Mouse (Mus musculus) spleen, postnatal 0 days (tissue): ENCODE results near the gene Olfr392. TPM values are rescaled to one million over a fixed set of nuclear protein-coding genes. Genes with fewer than 3 reads are reported as not detected.

ENCODE experiments used
- polyA plus RNA-seq: library from polyadenylated mRNA; unstranded; fragments of >200 nt; fragmentation: Nextera tagmentation; extraction: Ambion mirVana; gene quantifications from 2 replicates; pipeline ENCODE4 v1.2.1, GENCODE M21; 2015

Olfr392 gene
- polyA plus RNA-seq = not detected in 2 replicates

DNA sequence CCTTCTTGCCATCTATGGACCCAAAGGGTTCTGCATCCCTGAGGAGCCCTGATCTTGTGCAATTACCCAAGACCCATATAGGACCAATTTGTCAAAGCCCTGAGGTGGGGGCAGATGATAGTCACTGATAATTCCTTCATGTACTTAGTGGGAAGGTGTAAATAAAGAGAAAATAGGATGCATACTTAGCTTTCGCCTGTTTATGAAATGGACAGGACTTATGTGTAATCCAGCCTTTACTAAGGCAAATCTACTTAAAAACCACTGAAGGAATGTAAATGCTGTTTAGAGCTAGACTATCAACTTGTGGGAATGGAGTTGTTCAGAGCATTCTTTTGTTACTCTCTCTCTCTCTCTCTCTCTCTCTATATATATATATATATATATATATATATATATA, at the start of gene Olfr392:
Olfr392 (minus strand) TSS at position 101 of the 400 bp plus-strand sequence.

DNA sequence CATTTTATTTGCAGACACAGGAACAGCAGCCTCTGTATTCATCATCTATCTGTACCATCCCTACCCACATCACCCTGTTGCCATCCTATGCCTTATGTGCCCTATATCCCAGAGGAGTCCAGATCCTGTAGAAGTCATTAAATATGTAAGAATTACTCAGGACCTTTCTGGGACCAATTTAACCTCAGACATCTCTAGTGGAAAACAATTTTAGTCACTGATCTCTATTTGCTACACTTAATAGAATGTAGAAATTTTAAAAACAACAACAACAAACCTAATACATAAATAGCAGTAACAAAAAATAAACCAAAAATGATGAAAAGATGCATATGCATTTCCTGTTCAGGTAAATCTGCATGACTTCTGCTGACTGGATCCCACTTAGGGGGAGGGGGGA, 34.5 kb upstream of the Olfr392 start, which contains the start of gene Olfr393:
Olfr393 (minus strand) TSS at position 101 of the 400 bp plus-strand sequence.

DNA sequence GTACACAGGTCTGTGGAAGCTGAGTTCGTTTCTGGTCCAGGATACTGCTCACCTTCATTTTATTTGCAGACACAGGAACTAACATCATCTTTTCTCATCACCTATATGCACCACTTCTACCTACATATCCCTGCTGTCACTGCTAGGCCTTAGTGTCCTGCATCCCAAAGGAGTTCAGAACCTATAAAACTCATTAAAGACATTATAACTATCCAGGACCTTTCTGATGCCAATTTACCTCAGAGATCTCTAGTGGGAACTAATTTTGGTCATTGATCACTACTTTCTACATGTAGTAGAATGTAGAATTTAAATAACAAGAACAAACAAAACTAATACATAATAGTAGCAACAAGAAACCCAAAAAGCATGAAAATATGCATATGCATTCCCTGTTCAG, 13.9 kb downstream of the Olfr392 start, which contains the start of gene Olfr391-ps:
Olfr391-ps (minus strand) TSS at position 101 of the 400 bp plus-strand sequence.

DNA sequence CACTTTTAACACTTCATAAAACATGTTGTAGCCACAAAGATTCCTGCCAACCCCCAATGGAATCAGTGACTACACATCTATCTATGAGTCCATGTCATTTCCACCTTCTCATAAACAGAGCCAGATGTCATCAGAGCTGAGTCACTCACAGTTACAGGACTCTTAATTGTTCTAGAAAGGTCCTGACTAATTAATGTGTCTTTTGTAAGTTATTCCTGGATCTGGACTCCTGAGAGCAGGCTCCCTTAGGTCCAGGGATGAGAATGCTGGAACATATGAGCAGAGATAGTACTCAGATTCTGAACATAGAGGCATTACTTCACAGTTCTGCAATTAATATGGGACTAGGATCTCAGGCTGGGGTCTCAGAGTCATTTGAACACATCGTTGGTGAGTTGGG, 34.2 kb downstream of the Olfr392 start, which contains the start of gene Olfr390:
Olfr390 (plus strand) TSS at position 301 of the 400 bp plus-strand sequence.

GRCm38 (mm10) chr11:73780613-73781012, 36.2 kb downstream of the Olfr392 start, which contains the start of gene Olfr389:
TSS of gene Olfr389 (minus strand) at chr11:73780713.

Other genes with a start within 250 kb of the Olfr392 start
- not detected in 2 replicates for gene Olfr385, start 224.0 kb downstream of the Olfr392 start, polyA plus RNA-seq
- gene Olfr384, start 218.5 kb downstream of the Olfr392 start, polyA plus RNA-seq = not detected in 2 replicates
- gene Zfp735, start 128.3 kb downstream of the Olfr392 start, polyA plus RNA-seq = not detected in 2 replicates
- not detected in 2 replicates for gene Olfr389, start 36.3 kb downstream of the Olfr392 start, polyA plus RNA-seq
- not detected in 2 replicates for gene Olfr390, start 34.1 kb downstream of the Olfr392 start, polyA plus RNA-seq
- gene Olfr391-ps, start 14.0 kb downstream of the Olfr392 start, polyA plus RNA-seq = not detected in 2 replicates
- gene Olfr393, start 34.4 kb upstream of the Olfr392 start, polyA plus RNA-seq = not detected in 2 replicates
- not detected in 2 replicates for gene Olfr394, start 73.7 kb upstream of the Olfr392 start, polyA plus RNA-seq
- gene Olfr395, start 92.2 kb upstream of the Olfr392 start, polyA plus RNA-seq = not detected in 2 replicates
- not detected in 2 replicates for gene Olfr23, start 119.6 kb upstream of the Olfr392 start, polyA plus RNA-seq
- gene Olfr397, start 143.8 kb upstream of the Olfr392 start, polyA plus RNA-seq = not detected in 2 replicates
- not detected in 2 replicates for gene Olfr398, start 173.4 kb upstream of the Olfr392 start, polyA plus RNA-seq
- gene Olfr139, start 239.5 kb upstream of the Olfr392 start, polyA plus RNA-seq = not detected in 2 replicates
- gene Olfr399, start 239.6 kb upstream of the Olfr392 start, polyA plus RNA-seq = not detected in 2 replicates